In genomic region chr8:70134086-70134485, GRCm38 (mm10) we compare ENCODE assay signal across 21 mouse cellular contexts. TPM values are rescaled to one million over a fixed set of nuclear protein-coding genes. Genes with fewer than 3 reads are reported as not detected.
DNase-seq lines count a peak whose midpoint lies in the region; ATAC-seq and TF ChIP-seq lines count a peak whose summit lies in the region.
"Had no signal": no experiment of that assay in that cellular context is flagged by ENCODE, and none has a peak within 500 bp of the region (broad histone marks: within the 10 kb centered on the region; RNA-seq: fewer than 3 reads in every experiment).

No protein-coding gene starts in this region.

- H3K36me3 ChIP-seq in heart, embryonic 13.5 days = peaks cover 58% of the 10 kb centered on the region
- H3K36me3 ChIP-seq in heart, postnatal 0 days (replicated peaks; ENCODE audit: control insufficient read depth, insufficient read depth, low read length) = peaks cover 37% of the 10 kb centered on the region
- H3K36me3 ChIP-seq in heart, embryonic 11.5 days (ENCODE audit: control insufficient read depth, insufficient read depth, low read length) = peaks cover 18% of the 10 kb centered on the region
- H3K36me3 ChIP-seq in midbrain, embryonic 11.5 days (ENCODE audit: control insufficient read depth, insufficient read depth, low read length) = peaks cover 4% of the 10 kb centered on the region
- peaks cover 12% of the 10 kb centered on the region for H3K36me3 ChIP-seq in midbrain, embryonic 16.5 days (ENCODE audit: control insufficient read depth, insufficient read depth, low read length)

- peaks cover 55% of the 10 kb centered on the region for H3K4me1 ChIP-seq in heart, embryonic 13.5 days
- H3K4me1 ChIP-seq in heart, postnatal 0 days (ENCODE audit: control insufficient read depth, insufficient read depth) = peaks cover 32% of the 10 kb centered on the region
- peaks cover 10% of the 10 kb centered on the region for H3K4me1 ChIP-seq in heart, embryonic 11.5 days (ENCODE audit: control insufficient read depth, insufficient read depth, low read length)
- peaks cover 12% of the 10 kb centered on the region for H3K4me1 ChIP-seq in midbrain, embryonic 11.5 days (ENCODE audit: control insufficient read depth, insufficient read depth, low read length)
- peaks cover 20% of the 10 kb centered on the region for H3K4me1 ChIP-seq in midbrain, embryonic 16.5 days (ENCODE audit: control insufficient read depth, insufficient read depth, low read length)

- intact Hi-C loops in heart, postnatal 14 days (cut with DNase I) = no loop called here

- no peak overlapping the region for H3K4me2 ChIP-seq in heart, embryonic 13.5 days
- no peak overlapping the region for H3K4me2 ChIP-seq in heart, postnatal 0 days (ENCODE audit: low read depth, low read length)
- H3K4me2 ChIP-seq in heart, embryonic 11.5 days = no peak overlapping the region
- H3K4me2 ChIP-seq in midbrain, embryonic 11.5 days = no peak overlapping the region
- no peak overlapping the region for H3K4me2 ChIP-seq in midbrain, embryonic 16.5 days (ENCODE audit: low read length)
- H3K4me2 ChIP-seq: embryonic facial prominence, embryonic 12.5 days; forebrain, embryonic 13.5 days; forebrain, embryonic 15.5 days had no signal

- TF ChIP-seq EP300 in heart, postnatal 0 days (IDR thresholded peaks at IDR 0.05; ENCODE audit: low read depth) = no peak

- no peaks in the 10 kb centered on the region for H3K9me3 ChIP-seq in heart, embryonic 13.5 days
- no peaks in the 10 kb centered on the region for H3K9me3 ChIP-seq in heart, postnatal 0 days (replicated peaks; ENCODE audit: control insufficient read depth, low read length)
- no peaks in the 10 kb centered on the region for H3K9me3 ChIP-seq in heart, embryonic 11.5 days (replicated peaks; ENCODE audit: control insufficient read depth, low read length)
- no peaks in the 10 kb centered on the region for H3K9me3 ChIP-seq in midbrain, embryonic 11.5 days (ENCODE audit: control insufficient read depth, low read length)
- no peaks in the 10 kb centered on the region for H3K9me3 ChIP-seq in midbrain, embryonic 16.5 days (replicated peaks; ENCODE audit: control insufficient read depth, low read length, poor library complexity, severe bottlenecking)
- H3K9me3 ChIP-seq: embryonic facial prominence, embryonic 10.5 days; embryonic facial prominence, embryonic 12.5 days; forebrain, embryonic 13.5 days; forebrain, embryonic 15.5 days had no signal

- 0 out of 2 replicates have a peak overlapping the region, but pooled peaks have one; percentile 12 for H3K27ac ChIP-seq in heart, embryonic 13.5 days (replicated peaks)
- H3K27ac ChIP-seq in heart, postnatal 0 days (ENCODE audit: low read depth) = peak overlapping the region; percentile 49
- H3K27ac ChIP-seq in heart, embryonic 11.5 days (ENCODE audit: low read depth, low read length) = no peak overlapping the region
- H3K27ac ChIP-seq in midbrain, embryonic 11.5 days (ENCODE audit: low read depth, low read length) = no peak overlapping the region
- no peak overlapping the region for H3K27ac ChIP-seq in midbrain, embryonic 16.5 days (ENCODE audit: low read length)
- H3K27ac ChIP-seq: embryonic facial prominence, embryonic 10.5 days; embryonic facial prominence, embryonic 12.5 days; forebrain, embryonic 13.5 days; forebrain, embryonic 15.5 days had no signal

- H3K9ac ChIP-seq in heart, embryonic 13.5 days = no peak overlapping the region
- H3K9ac ChIP-seq in heart, postnatal 0 days (replicated peaks; ENCODE audit: low read depth, low read length) = no peak overlapping the region
- H3K9ac ChIP-seq in heart, embryonic 11.5 days (ENCODE audit: low read depth, low read length) = no peak overlapping the region
- H3K9ac ChIP-seq in midbrain, embryonic 11.5 days (ENCODE audit: low read length) = no peak overlapping the region
- no peak overlapping the region for H3K9ac ChIP-seq in midbrain, embryonic 16.5 days (ENCODE audit: low read depth, low read length)
- H3K9ac ChIP-seq: embryonic facial prominence, embryonic 12.5 days; forebrain, embryonic 13.5 days; forebrain, embryonic 15.5 days had no signal

- no peak overlapping the region for H3K4me3 ChIP-seq in heart, embryonic 13.5 days
- no peak overlapping the region for H3K4me3 ChIP-seq in heart, postnatal 0 days (ENCODE audit: low read depth, low read length)
- H3K4me3 ChIP-seq in heart, embryonic 11.5 days (ENCODE audit: low read depth, low read length) = no peak overlapping the region
- no peak overlapping the region for H3K4me3 ChIP-seq in midbrain, embryonic 11.5 days (ENCODE audit: low read depth, low read length)
- H3K4me3 ChIP-seq in midbrain, embryonic 16.5 days (ENCODE audit: low read depth, low read length) = no peak overlapping the region
- H3K4me3 ChIP-seq: embryonic facial prominence, embryonic 10.5 days; embryonic facial prominence, embryonic 12.5 days; forebrain, embryonic 13.5 days; forebrain, embryonic 15.5 days had no signal

- TF ChIP-seq CTCF in heart, postnatal 0 days (IDR thresholded peaks at IDR 0.05; ENCODE audit: low read depth) = no peak

- no peaks in the 10 kb centered on the region for H3K27me3 ChIP-seq in heart, embryonic 13.5 days (replicated peaks)
- H3K27me3 ChIP-seq in heart, postnatal 0 days (ENCODE audit: control insufficient read depth, insufficient read depth, low read length) = no peaks in the 10 kb centered on the region
- no peaks in the 10 kb centered on the region for H3K27me3 ChIP-seq in heart, embryonic 11.5 days (ENCODE audit: control insufficient read depth, insufficient read depth, low read length)
- no peaks in the 10 kb centered on the region for H3K27me3 ChIP-seq in midbrain, embryonic 11.5 days (ENCODE audit: control insufficient read depth, insufficient read depth, low read length)
- no peaks in the 10 kb centered on the region for H3K27me3 ChIP-seq in midbrain, embryonic 16.5 days (ENCODE audit: control insufficient read depth, insufficient read depth, low read depth, low read length)
- H3K27me3 ChIP-seq: embryonic facial prominence, embryonic 12.5 days; forebrain, embryonic 13.5 days; forebrain, embryonic 15.5 days had no signal

- DNase-seq in heart, postnatal 14 days = no peak
- no peak for DNase-seq in heart, postnatal 0 days (ENCODE audit: low spot score)
- peak; percentile 14 for DNase-seq in midbrain, embryonic 11.5 days (ENCODE audit: low spot score, missing footprints)
- DNase-seq in testis, postnatal 14 days (ENCODE audit: low spot score) = no peak
- DNase-seq: adrenal gland, adult 2 months; adrenal gland, postnatal 10 days; adrenal gland, postnatal 25 days; cerebellum, adult 11-12 months; cerebellum, adult 2 months; cerebellum, adult 9-10 months; cerebellum, postnatal 10 days; cerebellum, postnatal 25 days had no signal

- ATAC-seq in heart, embryonic 13.5 days (ENCODE audit: extremely low read depth, insufficient number of reproducible peaks, low FRiP score, low TSS enrichment) = no peak
- no peak for ATAC-seq in heart, postnatal 0 days (ENCODE audit: insufficient read depth, low read depth)
- no peak for ATAC-seq in heart, embryonic 11.5 days (replicated peaks; ENCODE audit: insufficient number of reproducible peaks, low FRiP score, low TSS enrichment)
- ATAC-seq in midbrain, embryonic 11.5 days (ENCODE audit: low FRiP score) = no peak
- no peak for ATAC-seq in midbrain, embryonic 16.5 days
- ATAC-seq: forebrain, embryonic 13.5 days; forebrain, embryonic 15.5 days had no signal

- whole genome bisulfite sequencing in heart, embryonic 13.5 days = 87% methylated on average over 5 of the region's 5 CpGs
- WGBS in heart, postnatal 0 days = 88% methylated on average over 5 of the region's 5 CpGs
- WGBS in heart, embryonic 11.5 days (ENCODE audit: insufficient replicate concordance) = 90% methylated on average over 5 of the region's 5 CpGs
- WGBS in midbrain, embryonic 11.5 days = 92% methylated on average over 5 of the region's 5 CpGs
- 92% methylated on average over 5 of the region's 5 CpGs for WGBS in midbrain, embryonic 16.5 days

RNA-seq across cellular contexts. Expression of gene Nr2c2ap, which starts 3.0 kb away (rescaled TPM):
- 30.5 and 34.3 TPM in 2 replicates for polyA plus RNA-seq in heart, embryonic 13.5 days (2015; fragmentation: Nextera tagmentation; extraction: Ambion mirVana)
- total RNA-seq in heart, postnatal 14 days (2021) = 1 to 10 TPM; 7.4 to 7.9 TPM
- total RNA-seq in heart, postnatal 0 days (2014; rRNA removed; ENCODE audit: low replicate concordance) = 2.9 and 10.3 TPM in 2 replicates
- polyA plus RNA-seq in heart, postnatal 0 days (2015; fragmentation: Nextera tagmentation; extraction: Ambion mirVana) = 29.2 and 32.5 TPM in 2 replicates
- 17.0 and 23.4 TPM in 2 replicates for polyA plus RNA-seq in heart, embryonic 11.5 days (2014; fragmentation: Nextera tagmentation; extraction: Ambion mirVana)
- 14.3 and 16.9 TPM in 2 replicates for polyA plus RNA-seq in midbrain, embryonic 11.5 days (2014; fragmentation: Nextera tagmentation; extraction: Ambion mirVana)
- polyA plus RNA-seq in midbrain, embryonic 16.5 days (2015; fragmentation: Nextera tagmentation; extraction: Ambion mirVana) = 35.0 and 38.2 TPM in 2 replicates

RNA-seq across cellular contexts. Expression of gene Rfxank, which starts 4.9 kb away (rescaled TPM):
- 15.1 and 17.0 TPM in 2 replicates for polyA plus RNA-seq in heart, embryonic 13.5 days (2015; fragmentation: Nextera tagmentation; extraction: Ambion mirVana)
- 10 to 100 TPM; 17.7 to 20.1 TPM for total RNA-seq in heart, postnatal 14 days (2021)
- total RNA-seq in heart, postnatal 0 days (2014; rRNA removed; ENCODE audit: low replicate concordance) = 29.4 and 48.4 TPM in 2 replicates
- 22.5 and 23.9 TPM in 2 replicates for polyA plus RNA-seq in heart, postnatal 0 days (2015; fragmentation: Nextera tagmentation; extraction: Ambion mirVana)
- 13.2 and 15.1 TPM in 2 replicates for polyA plus RNA-seq in heart, embryonic 11.5 days (2014; fragmentation: Nextera tagmentation; extraction: Ambion mirVana)
- polyA plus RNA-seq in midbrain, embryonic 11.5 days (2014; fragmentation: Nextera tagmentation; extraction: Ambion mirVana) = 10.8 and 11.7 TPM in 2 replicates
- polyA plus RNA-seq in midbrain, embryonic 16.5 days (2015; fragmentation: Nextera tagmentation; extraction: Ambion mirVana) = 10.7 and 11.8 TPM in 2 replicates

RNA-seq across cellular contexts. Expression of gene Borcs8, which starts 5.2 kb away (rescaled TPM):
- polyA plus RNA-seq in heart, embryonic 13.5 days (2015; fragmentation: Nextera tagmentation; extraction: Ambion mirVana) = 36.1 and 40.0 TPM in 2 replicates
- total RNA-seq in heart, postnatal 14 days (2021) = 10 to 100 TPM; 25.8 to 31.3 TPM
- 34.3 and 68.4 TPM in 2 replicates for total RNA-seq in heart, postnatal 0 days (2014; rRNA removed; ENCODE audit: low replicate concordance)
- polyA plus RNA-seq in heart, postnatal 0 days (2015; fragmentation: Nextera tagmentation; extraction: Ambion mirVana) = 32.1 and 34.5 TPM in 2 replicates
- 45.7 and 46.5 TPM in 2 replicates for polyA plus RNA-seq in heart, embryonic 11.5 days (2014; fragmentation: Nextera tagmentation; extraction: Ambion mirVana)
- polyA plus RNA-seq in midbrain, embryonic 11.5 days (2014; fragmentation: Nextera tagmentation; extraction: Ambion mirVana) = 37.4 and 41.3 TPM in 2 replicates
- 48.7 and 55.5 TPM in 2 replicates for polyA plus RNA-seq in midbrain, embryonic 16.5 days (2015; fragmentation: Nextera tagmentation; extraction: Ambion mirVana)

RNA-seq across cellular contexts. Expression of gene Mef2b, which starts 5.4 kb away (rescaled TPM):
- polyA plus RNA-seq in heart, embryonic 13.5 days (2015; fragmentation: Nextera tagmentation; extraction: Ambion mirVana) = 0.15 and 0.40 TPM in 2 replicates
- total RNA-seq in heart, postnatal 14 days (2021) = under 1 TPM in 1 of 2 experiments, not detected in 1; 0.37 TPM
- not detected in 2 replicates for total RNA-seq in heart, postnatal 0 days (2014; rRNA removed; ENCODE audit: low replicate concordance)
- polyA plus RNA-seq in heart, postnatal 0 days (2015; fragmentation: Nextera tagmentation; extraction: Ambion mirVana) = 0.20 TPM in 1 of 2 replicates, not detected in the other
- 0.21 and 0.39 TPM in 2 replicates for polyA plus RNA-seq in heart, embryonic 11.5 days (2014; fragmentation: Nextera tagmentation; extraction: Ambion mirVana)
- 0.23 and 0.40 TPM in 2 replicates for polyA plus RNA-seq in midbrain, embryonic 11.5 days (2014; fragmentation: Nextera tagmentation; extraction: Ambion mirVana)
- 0.51 and 0.73 TPM in 2 replicates for polyA plus RNA-seq in midbrain, embryonic 16.5 days (2015; fragmentation: Nextera tagmentation; extraction: Ambion mirVana)

RNA-seq across cellular contexts. Expression of gene Ncan, which starts 13.4 kb away (rescaled TPM):
- 0.17 and 0.36 TPM in 2 replicates for polyA plus RNA-seq in heart, embryonic 13.5 days (2015; fragmentation: Nextera tagmentation; extraction: Ambion mirVana)
- total RNA-seq in heart, postnatal 14 days (2021) = under 1 TPM; 0.02 to 0.07 TPM
- 0.35 TPM in 1 of 2 replicates, not detected in the other for total RNA-seq in heart, postnatal 0 days (2014; rRNA removed; ENCODE audit: low replicate concordance)
- 0.10 and 0.12 TPM in 2 replicates for polyA plus RNA-seq in heart, postnatal 0 days (2015; fragmentation: Nextera tagmentation; extraction: Ambion mirVana)
- polyA plus RNA-seq in heart, embryonic 11.5 days (2014; fragmentation: Nextera tagmentation; extraction: Ambion mirVana) = 0.11 and 0.16 TPM in 2 replicates
- polyA plus RNA-seq in midbrain, embryonic 11.5 days (2014; fragmentation: Nextera tagmentation; extraction: Ambion mirVana) = 47.2 and 52.4 TPM in 2 replicates
- 169 and 189 TPM in 2 replicates for polyA plus RNA-seq in midbrain, embryonic 16.5 days (2015; fragmentation: Nextera tagmentation; extraction: Ambion mirVana)
- total RNA-seq: MEL had no signal
- polyA plus RNA-seq: C2C12 had no signal

Comparison
In these comparisons a context has a peak if more than half of its experiments do, and no peak if none do; other contexts are left out.
1. H3K27ac ChIP-seq: peak in heart, embryonic 13.5 days (single experiment) and heart, postnatal 0 days (single experiment); none in heart, embryonic 11.5 days (single experiment), midbrain, embryonic 11.5 days (single experiment) and midbrain, embryonic 16.5 days (single experiment).